Mouse (Mus musculus) layer of hippocampus, adult 18-20 months (tissue): Measurements from ENCODE around the gene Sec16b. TPM values are rescaled to one million over a fixed set of nuclear protein-coding genes. Genes with fewer than 3 reads are reported as not detected.

Experiments
- DNase-seq, 2 experiments: peaks; one replicate each; pipeline ENCODE4 v3.0.0; 2022; ENCODE audit warnings: low spot score in 2 of 2
- total RNA-seq, 2 experiments: library from RNA; stranded (reverse); gene quantifications; 2 replicates each; pipeline ENCODE4 v1.2.3; 2021

Gene Sec16b
- total RNA-seq, 2 experiments from 2014 or later, result 0.32 to 0.46 TPM

- no peak for DNase-seq
Measured at GRCm38 (mm10) chr1:157554686-157555530, 48.4 kb downstream of the Sec16b start.

GRCm38 (mm10) chr1:157555738-157556137 lies 49.2 kb downstream of the Sec16b start:
- peak; percentile 28 to 57 for DNase-seq

GRCm38 (mm10) chr1:157556439-157556838 lies 49.9 kb downstream of the Sec16b start:
- peak in 1 of 2 experiments; percentile 25 for DNase-seq

GRCm38 (mm10) chr1:157558145-157558544 lies 51.6 kb downstream of the Sec16b start:
- no peak for DNase-seq

- DNase-seq, result no peak
Measured at GRCm38 (mm10) chr1:157559986-157560385, 53.5 kb downstream of the Sec16b start.

GRCm38 (mm10) chr1:157560654-157561386 lies 54.3 kb downstream of the Sec16b start:
- DNase-seq, result peak in 1 of 2 experiments; percentile 30

- DNase-seq, result no peak
Measured at GRCm38 (mm10) chr1:157567819-157568218, 61.3 kb downstream of the Sec16b start.

GRCm38 (mm10) chr1:157569263-157570090 lies 62.9 kb downstream of the Sec16b start:
- DNase-seq, result no peak

- no peak for DNase-seq
Measured at GRCm38 (mm10) chr1:157575316-157575715, 68.8 kb downstream of the Sec16b start.

GRCm38 (mm10) chr1:157578336-157578735 lies 71.8 kb downstream of the Sec16b start:
- DNase-seq, result peak in 1 of 2 experiments; percentile 36

- DNase-seq, result no peak
Measured at GRCm38 (mm10) chr1:157586556-157586955, 80.0 kb downstream of the Sec16b start.

- DNase-seq, result no peak
Measured at GRCm38 (mm10) chr1:157592039-157592438, 85.5 kb downstream of the Sec16b start.

- no peak for DNase-seq
Measured at GRCm38 (mm10) chr1:157594561-157594960, 88.0 kb downstream of the Sec16b start.

- DNase-seq, result no peak
Measured at GRCm38 (mm10) chr1:157595165-157595564, 88.6 kb downstream of the Sec16b start.

GRCm38 (mm10) chr1:157604513-157604912 lies 98.0 kb downstream of the Sec16b start:
- DNase-seq, result no peak

Other genes with a start within 250 kb of the Sec16b start
- 10 to 100 TPM; 79.0 to 80.8 TPM for gene Rasal2, start 94.1 kb upstream of the Sec16b start, total RNA-seq
- 1 to 10 TPM; 5.5 to 5.7 TPM for gene Cryzl2, start 48.2 kb upstream of the Sec16b start, total RNA-seq